19 mouse cellular contexts compared by ENCODE assay signal in genomic region chr11:29609756-29610468, GRCm38 (mm10).
DNase-seq lines count a peak whose midpoint lies in the region; ATAC-seq and TF ChIP-seq lines count a peak whose summit lies in the region.
"Had no signal": no experiment of that assay in that cellular context is flagged by ENCODE, and none has a peak within 500 bp of the region (broad histone marks: within the 10 kb centered on the region; RNA-seq: fewer than 3 reads in every experiment).

No protein-coding gene starts in this region.

- in situ Hi-C loops in CH12.LX (cut with MboI; ENCODE audit: low pct_ligation_motif_present, low pct_unique_long_range_greater_than_20kb, low sequenced_read_pairs) = no loop called here

- TF ChIP-seq EP300 in CH12.LX (IDR thresholded peaks at IDR 0.05; ENCODE audit: low read length) = no peak

- no peak for TF ChIP-seq POLR2A in CH12.LX (IDR thresholded peaks at IDR 0.05; ENCODE audit: low read depth, low read length)

- H3K79me2 ChIP-seq in CH12.LX (replicated peaks; ENCODE audit: control insufficient read depth, extremely low read depth, insufficient read depth, poor library complexity, severe bottlenecking) = no peaks in the 10 kb centered on the region

- H3K36me3 ChIP-seq in CH12.LX (replicated peaks in 1 of 2; ENCODE audit: control insufficient read depth in 1 of 2, insufficient read depth in 1 of 2, low read length in 1 of 2) = no peaks in the 10 kb centered on the region
- H3K36me3 ChIP-seq: embryonic facial prominence, embryonic 13.5 days; forebrain, embryonic 12.5 days; heart, embryonic 12.5 days; hindbrain, embryonic 15.5 days had no signal

- no peaks in the 10 kb centered on the region for H3K9me3 ChIP-seq in CH12.LX (replicated peaks; ENCODE audit: low read length)
- H3K9me3 ChIP-seq: embryonic facial prominence, embryonic 13.5 days; forebrain, embryonic 12.5 days; heart, embryonic 12.5 days; hindbrain, embryonic 15.5 days had no signal

- no peak overlapping the region for H3K9ac ChIP-seq in CH12.LX (ENCODE audit: insufficient read depth, low read depth)
- H3K9ac ChIP-seq: embryonic facial prominence, embryonic 13.5 days; forebrain, embryonic 12.5 days; heart, embryonic 12.5 days; hindbrain, embryonic 15.5 days had no signal

- no peak overlapping the region for H3K4me3 ChIP-seq in CH12.LX (replicated peaks in 1 of 3; ENCODE audit: low read depth in 2 of 3, low read length in 2 of 3, poor library complexity in 1 of 3)
- no peak overlapping the region for H3K4me3 ChIP-seq in layer of hippocampus, adult 2 months
- H3K4me3 ChIP-seq: embryonic facial prominence, embryonic 13.5 days; forebrain, embryonic 12.5 days; heart, embryonic 12.5 days; hindbrain, embryonic 15.5 days had no signal

- ATAC-seq in megakaryocyte-erythroid progenitor cell, adult 5-6 weeks (replicated peaks; ENCODE audit: low FRiP score, low TSS enrichment, poor library complexity, severe bottlenecking) = peak; percentile 48; the same call in 1 of the 2 replicates
- ATAC-seq: CD4-positive, CD25-positive, alpha-beta regulatory T cell, adult 4 months; forebrain, embryonic 16.5 days had no signal

- H3K4me1 ChIP-seq in CH12.LX (ENCODE audit: control insufficient read depth in 1 of 2, insufficient read depth in 2 of 2) = peaks cover 0 to 9% of the 10 kb centered on the region in 2 experiments; a peak in 2 of 4 replicates
- H3K4me1 ChIP-seq: forebrain, embryonic 12.5 days; hindbrain, embryonic 15.5 days had no signal

- intact Hi-C loops in heart, postnatal 36 days (cut with DNase I) = no loop called here

- peak; percentile 60 for DNase-seq in heart, adult 11 months
- DNase-seq in heart, postnatal 36 days = no peak
- DNase-seq in CH12.LX (ENCODE audit: extremely low read depth) = peak; percentile 6
- peak; percentile 59 for DNase-seq in ZHBTc4 (ENCODE audit: low read depth, low spot score)
- DNase-seq in c-Kit-positive CD71-positive TER-119-positive erythroid progenitor cells, embryonic 14.5 days (ENCODE audit: low spot score) = no peak
- no peak for DNase-seq in layer of hippocampus, adult 2 months (ENCODE audit: low spot score in 2 of 2)
- DNase-seq: adrenal gland, postnatal 10 days; B cell, adult 2 months; cerebellum, adult 11-12 months; cerebellum, adult 9-10 months; cerebellum, postnatal 36 days; gastrocnemius, postnatal 10 days had no signal

- no peaks in the 10 kb centered on the region for H3K27me3 ChIP-seq in CH12.LX (replicated peaks)
- H3K27me3 ChIP-seq: embryonic facial prominence, embryonic 13.5 days; forebrain, embryonic 12.5 days; heart, embryonic 12.5 days; hindbrain, embryonic 15.5 days had no signal

- H3K27ac ChIP-seq in CH12.LX (ENCODE audit: insufficient read depth, low read depth) = no peak overlapping the region
- H3K27ac ChIP-seq in layer of hippocampus, adult 2 months = no peak overlapping the region
- H3K27ac ChIP-seq: embryonic facial prominence, embryonic 13.5 days; forebrain, embryonic 12.5 days; hindbrain, embryonic 15.5 days had no signal

- H3K4me2 ChIP-seq in CH12.LX (ENCODE audit: insufficient read depth, low read depth, poor library complexity, severe bottlenecking) = no peak overlapping the region
- H3K4me2 ChIP-seq: embryonic facial prominence, embryonic 13.5 days; forebrain, embryonic 12.5 days; heart, embryonic 12.5 days; hindbrain, embryonic 15.5 days had no signal

- TF ChIP-seq CTCF in CH12.LX (conservative IDR thresholded peaks at IDR 0.05 in 1 of 2, IDR thresholded peaks at IDR 0.05 in 1 of 2; ENCODE audit: low read depth in 2 of 2, low read length in 2 of 2) = no peak
- no peak for TF ChIP-seq CTCF in layer of hippocampus, adult 2 months (conservative IDR thresholded peaks at IDR 0.05)

- dilution Hi-C loops in CH12.LX (cut with MboI; ENCODE audit: extremely low pct_ligation_motif_present, extremely low pct_unique_long_range_greater_than_20kb, low sequenced_read_pairs) = no loop called here

- no peak for TF ChIP-seq RAD21 in CH12.LX (IDR thresholded peaks at IDR 0.05; ENCODE audit: low read depth, low read length)

TF ChIP-seq in CH12.LX, 34 proteins besides CTCF, POLR2A, EP300 and RAD21:
- TF ChIP-seq IRF4 (IDR thresholded peaks at IDR 0.05; ENCODE audit: low read depth, low read length) = no peak
- no peak for TF ChIP-seq ETS1 (conservative IDR thresholded peaks at IDR 0.05; ENCODE audit: low read depth, low read length)
- no peak for TF ChIP-seq JUN (IDR thresholded peaks at IDR 0.05; ENCODE audit: insufficient read depth, low read depth, low read length)
- no peak for TF ChIP-seq USF2 (conservative IDR thresholded peaks at IDR 0.05; ENCODE audit: low read depth, low read length)
- TF ChIP-seq ZMIZ1 (IDR thresholded peaks at IDR 0.05; ENCODE audit: low read depth, low read length) = no peak
- TF ChIP-seq ELF1 (IDR thresholded peaks at IDR 0.05; ENCODE audit: low read depth, low read length) = no peak
- no peak for TF ChIP-seq MAX (IDR thresholded peaks at IDR 0.05; ENCODE audit: low read length)
- no peak for TF ChIP-seq TBP (conservative IDR thresholded peaks at IDR 0.05; ENCODE audit: low read depth, low read length)
- TF ChIP-seq TCF12 (IDR thresholded peaks at IDR 0.05; ENCODE audit: low read depth, low read length) = no peak
- TF ChIP-seq CHD1 (IDR thresholded peaks at IDR 0.05; ENCODE audit: low read depth, low read length) = no peak
- TF ChIP-seq ZKSCAN1 (IDR thresholded peaks at IDR 0.05; ENCODE audit: borderline replicate concordance, low read depth, low read length) = no peak
- no peak for TF ChIP-seq ZC3H11A (IDR thresholded peaks at IDR 0.05; ENCODE audit: low read depth, low read length)
- no peak for TF ChIP-seq RCOR1 (conservative IDR thresholded peaks at IDR 0.05; ENCODE audit: low read depth, low read length)
- no peak for TF ChIP-seq KAT2A (IDR thresholded peaks at IDR 0.05; ENCODE audit: insufficient replicate concordance, low read length)

Comparison
In these comparisons a context has a peak if more than half of its experiments do, and no peak if none do; other contexts are left out.
1. DNase-seq: peak in heart, adult 11 months (single experiment), CH12.LX (single experiment) and ZHBTc4 (single experiment); none in heart, postnatal 36 days (0 of 2), c-Kit-positive CD71-positive TER-119-positive erythroid progenitor cells, embryonic 14.5 days (single experiment) and layer of hippocampus, adult 2 months (0 of 2).